Mouse (Mus musculus) right cerebral cortex, postnatal 36 days (tissue): ENCODE results near the gene Agpat3.

ENCODE experiments used
- DNase-seq, 2 experiments: peaks; one replicate each; pipeline ENCODE4 v3.0.0; 2022; ENCODE audit warnings: low spot score in 2 of 2, mixed read lengths in 1 of 2

Agpat3 gene

GRCm38 (mm10) chr10:78324556-78325164 is 27.6 kb downstream of the Agpat3 start:
- DNase-seq = no peak

GRCm38 (mm10) chr10:78323214-78323880 is 28.9 kb downstream of the Agpat3 start:
- DNase-seq = no peak

DNA sequence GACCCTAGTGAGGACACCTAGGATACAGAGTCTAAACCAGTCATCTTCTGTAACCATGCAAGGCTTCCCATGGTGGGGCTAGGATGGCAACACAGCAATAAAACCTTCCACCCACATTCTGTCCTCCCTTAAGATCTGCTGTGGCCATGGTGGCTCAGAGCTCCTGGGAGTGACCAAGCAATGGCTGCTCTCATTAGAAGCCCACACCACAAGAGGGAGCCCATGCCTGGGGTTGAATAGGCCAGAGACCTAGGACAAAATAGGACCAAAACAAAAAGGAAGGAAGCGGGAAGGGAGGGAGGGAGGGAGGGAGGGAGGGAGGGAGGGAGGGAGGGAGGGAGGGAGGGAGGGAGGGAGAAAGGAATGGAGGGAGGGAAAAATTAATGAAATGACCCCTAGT is 29.5 kb downstream of the Agpat3 start:
- no peak for DNase-seq

GRCm38 (mm10) chr10:78321133-78321757 is 31.0 kb downstream of the Agpat3 start:
- DNase-seq = no peak

DNA sequence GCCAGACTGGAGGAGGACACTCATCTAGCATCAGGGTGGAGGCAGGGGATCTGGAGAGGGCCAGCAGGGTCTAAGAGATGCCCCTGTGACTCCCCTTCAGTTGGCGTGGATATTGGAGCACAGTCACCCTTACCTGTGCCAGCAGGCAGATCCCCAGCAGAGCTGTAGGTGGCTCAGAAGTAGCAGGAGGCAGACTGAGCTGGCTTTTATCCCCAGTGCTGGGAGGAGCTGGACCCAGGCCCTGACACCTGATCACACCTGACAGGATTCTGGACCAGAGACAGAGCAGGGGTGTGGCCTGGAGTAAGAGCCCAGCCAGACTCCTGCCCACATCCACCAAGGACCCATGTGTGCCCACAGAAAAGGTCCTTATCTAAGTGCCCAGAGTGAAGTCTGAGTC is 31.8 kb downstream of the Agpat3 start:
- no peak for DNase-seq

GRCm38 (mm10) chr10:78319940-78320339 is 32.3 kb downstream of the Agpat3 start:
- peak; percentile 32 to 52 for DNase-seq

- DNase-seq = no peak
Observed at GRCm38 (mm10) chr10:78317270-78317923, 34.9 kb downstream of the Agpat3 start.

DNA sequence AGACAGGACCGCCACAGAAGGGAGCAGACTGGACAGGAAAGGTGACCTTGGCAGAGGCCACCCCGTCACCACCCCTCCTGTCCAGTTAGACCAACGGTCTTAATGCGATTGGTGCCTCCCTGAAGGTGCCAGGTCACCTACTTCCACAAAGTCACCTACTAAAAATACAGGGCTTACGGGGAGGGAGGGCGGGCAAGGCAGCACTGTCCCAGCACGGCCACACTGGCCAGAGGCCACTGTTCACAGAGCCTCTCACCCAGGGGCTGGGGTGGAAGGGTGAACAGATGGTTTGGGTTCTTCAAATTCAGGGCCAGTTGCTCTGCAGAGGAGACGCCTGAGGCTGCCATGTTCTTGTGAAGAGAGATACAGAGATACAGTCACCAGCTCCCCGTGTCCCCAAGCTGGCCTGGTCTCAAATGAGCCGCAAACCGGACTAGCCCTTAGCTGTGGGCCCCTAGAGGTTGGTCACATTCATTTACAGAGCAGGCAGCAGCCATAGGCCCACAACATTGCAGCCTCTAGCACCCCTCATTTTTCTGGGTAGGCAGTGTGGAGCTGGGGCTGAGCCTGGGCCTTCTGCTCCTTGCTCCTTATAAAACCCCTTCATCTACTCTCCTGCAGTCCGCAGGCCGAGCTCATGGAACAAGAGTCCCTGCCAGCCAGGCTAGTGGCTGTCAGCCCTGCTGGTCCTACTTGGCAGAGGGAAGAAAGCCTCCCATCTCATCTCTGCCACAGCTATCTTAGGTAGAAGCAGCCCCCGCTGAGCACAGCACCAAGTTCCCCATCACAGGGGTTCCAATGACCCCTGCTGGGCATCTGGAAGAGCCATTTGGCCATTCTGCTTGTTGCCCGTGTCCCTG is 35.8 kb downstream of the Agpat3 start:
- DNase-seq = no peak

DNA sequence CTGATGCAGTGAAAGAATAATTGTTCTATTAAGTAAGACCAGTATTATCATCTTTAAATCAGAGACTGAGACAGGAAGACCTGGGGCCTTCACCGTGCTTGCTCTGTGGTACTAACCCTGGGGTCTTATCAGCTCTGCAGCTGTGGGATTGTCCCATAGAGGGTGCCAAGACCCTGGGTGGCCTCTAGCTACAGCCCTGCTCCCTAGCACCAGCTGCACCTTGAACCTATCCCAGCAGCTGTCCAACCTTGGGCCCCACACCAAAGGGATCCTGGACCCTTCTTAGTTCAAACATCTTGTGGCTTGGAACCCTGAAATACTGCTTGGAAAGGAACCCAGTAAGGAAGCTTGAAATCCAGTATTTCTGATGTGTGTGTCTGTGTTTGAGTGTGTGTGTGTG is 37.1 kb downstream of the Agpat3 start:
- DNase-seq = no peak

GRCm38 (mm10) chr10:78311886-78312635 is 40.2 kb downstream of the Agpat3 start:
- DNase-seq = no peak

DNA sequence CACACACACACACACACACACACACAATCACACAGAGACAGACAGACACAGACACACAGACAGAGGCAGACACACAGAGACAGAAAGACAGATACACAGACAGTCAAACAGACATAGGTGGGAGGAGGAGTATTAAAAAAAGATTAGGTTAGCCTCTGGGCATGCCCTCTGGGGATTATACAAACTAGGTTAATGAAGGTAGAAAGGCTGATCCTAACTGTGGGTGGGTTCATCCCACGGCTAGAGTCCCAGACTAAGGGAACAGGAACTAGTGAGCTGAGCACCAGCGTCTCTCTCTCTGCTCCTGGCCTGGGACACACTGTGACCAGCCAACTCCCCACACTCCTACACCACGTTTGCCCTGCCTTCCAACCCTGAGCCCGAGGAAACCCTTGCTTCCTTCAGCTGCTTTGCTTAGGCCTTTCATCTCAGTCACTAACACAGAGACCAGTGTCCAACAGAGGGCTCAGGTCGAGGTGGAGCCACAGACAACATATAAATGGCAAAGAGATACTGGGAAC is 41.5 kb downstream of the Agpat3 start:
- no peak for DNase-seq

DNA sequence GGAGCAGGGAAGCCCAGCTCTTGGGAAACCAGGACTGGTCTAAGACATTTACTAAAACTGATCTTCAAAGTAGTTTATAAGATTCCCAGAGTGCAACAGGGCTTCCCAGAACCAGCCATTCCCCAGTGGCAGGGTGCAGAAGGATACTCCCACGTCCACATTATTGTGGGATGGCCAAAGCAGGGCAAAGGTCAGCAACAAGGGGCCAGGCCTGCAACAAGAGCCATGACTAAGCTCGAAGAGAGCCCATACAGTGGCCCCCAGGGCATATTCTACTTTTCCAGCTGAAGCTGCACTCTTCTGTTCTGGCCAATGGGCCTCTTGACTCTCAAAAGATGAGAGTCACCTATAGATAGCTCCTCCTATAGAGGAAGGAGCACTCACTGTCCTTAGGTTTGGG is 43.7 kb downstream of the Agpat3 start:
- no peak for DNase-seq

DNA sequence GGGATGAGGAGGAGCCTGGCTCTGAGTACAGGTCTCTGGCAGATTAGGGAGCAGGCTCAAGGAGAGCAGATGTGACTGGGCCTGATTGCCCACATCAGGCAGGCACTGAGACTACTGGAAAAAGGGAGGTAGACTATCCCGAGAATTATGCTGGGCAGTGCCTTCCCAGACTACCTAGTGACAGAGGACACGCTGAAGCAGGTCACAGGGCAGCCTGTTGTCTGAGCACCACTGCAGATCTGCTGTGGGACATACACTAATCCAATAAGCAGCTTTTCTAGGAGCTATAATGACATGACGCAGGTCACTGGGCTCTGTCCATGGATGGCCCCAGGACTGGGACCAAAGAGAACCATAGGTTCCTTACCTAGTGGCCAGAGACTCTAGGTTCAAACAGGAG is 44.9 kb downstream of the Agpat3 start:
- DNase-seq = no peak

- DNase-seq = no peak
Observed at GRCm38 (mm10) chr10:78306027-78306426, 46.3 kb downstream of the Agpat3 start.

- DNase-seq = no peak
Observed at GRCm38 (mm10) chr10:78304996-78305395, 47.3 kb downstream of the Agpat3 start.

DNA sequence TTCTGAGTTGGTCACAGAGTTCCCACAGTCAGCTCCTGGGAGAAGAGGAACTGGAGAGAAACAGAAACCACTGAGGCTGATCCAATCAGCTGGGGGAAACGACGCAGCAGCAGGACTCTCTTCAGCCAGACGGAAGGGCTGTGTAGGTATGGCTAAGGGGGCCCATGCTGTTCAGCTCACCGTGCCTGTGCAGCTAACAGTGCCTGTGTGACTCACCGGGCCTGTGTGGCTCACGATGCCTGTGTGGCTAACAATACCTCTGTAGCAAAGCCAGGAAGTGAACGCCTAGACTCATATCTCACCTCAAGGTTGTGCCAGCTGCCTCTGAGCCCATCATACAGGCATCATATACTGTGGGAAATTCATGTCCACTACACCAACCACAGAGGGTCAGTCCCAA is 48.6 kb downstream of the Agpat3 start:
- no peak for DNase-seq

- DNase-seq = peak; percentile 54 to 73
Observed at GRCm38 (mm10) chr10:78300061-78300460, 52.2 kb downstream of the Agpat3 start.

GRCm38 (mm10) chr10:78298651-78299644 is 53.3 kb downstream of the Agpat3 start:
- DNase-seq = no peak
